Mouse (Mus musculus): ENCODE results near the gene Tnnt2. TPM values are rescaled to one million over a fixed set of nuclear protein-coding genes. Genes with fewer than 3 reads are reported as not detected.

Tnnt2 gene
- polyA plus RNA-seq, 1 experiment = 0.75 TPM

DNA sequence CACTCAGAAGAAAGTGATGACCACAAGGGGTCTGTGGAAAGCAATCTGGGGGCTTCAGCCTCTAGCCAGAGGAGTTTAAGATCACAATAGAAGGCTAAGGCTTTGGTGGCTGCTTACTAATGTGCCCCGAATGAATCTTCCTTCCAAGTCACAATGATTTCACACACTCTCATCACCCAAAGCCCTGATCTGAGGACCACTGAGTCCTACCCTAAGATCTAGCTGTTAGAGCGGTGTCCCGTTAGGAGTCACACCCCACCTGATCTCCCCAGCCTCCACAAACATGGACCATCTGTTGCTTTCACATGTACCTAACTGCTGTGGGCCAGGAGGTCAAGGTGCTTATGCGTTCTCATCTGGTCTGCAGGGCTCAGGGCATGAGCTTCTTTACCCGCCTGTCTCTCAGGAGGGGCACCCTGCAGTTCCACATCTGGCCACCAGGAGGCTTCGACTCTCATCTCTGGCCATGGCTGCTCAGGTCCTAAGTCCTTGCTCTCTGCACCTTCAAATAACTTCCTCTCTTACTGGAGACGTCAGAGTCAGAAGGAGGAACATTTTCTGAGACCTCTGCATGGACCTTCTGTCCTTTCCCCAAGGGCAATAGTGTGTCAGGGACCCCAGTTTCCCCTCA lies 25.0 kb upstream of the Tnnt2 start:
- DNase-seq (ENCODE audit: low read depth in 1 of 2, low spot score in 2 of 2) = peak; percentile 36 to 76
- H3K36me3 ChIP-seq (ENCODE audit: control insufficient read depth, insufficient read depth, low read length) = no peaks in the 10 kb centered on the region
- WGBS = 39% methylated on average over 7 of the region's 7 CpGs
- H3K4me1 ChIP-seq (ENCODE audit: control insufficient read depth, insufficient read depth, insufficient read length) = no peaks in the 10 kb centered on the region; the same call in 1 of the 2 replicates
- no peak overlapping the region for H3K27ac ChIP-seq (ENCODE audit: insufficient read depth, low read length)
- peak; percentile 93 for TF ChIP-seq CTCF (IDR thresholded peaks at IDR 0.05; ENCODE audit: extremely low read depth, insufficient read depth, insufficient read length, insufficient replicate concordance)
- TF ChIP-seq POLR2A (IDR thresholded peaks at IDR 0.05; ENCODE audit: low read depth, low read length) = no peak
- no peak overlapping the region for H3K4me3 ChIP-seq (ENCODE audit: extremely low read depth, insufficient read depth, insufficient read length)
- H3K27me3 ChIP-seq (ENCODE audit: control insufficient read depth, insufficient read depth, low read length) = no peaks in the 10 kb centered on the region

DNA sequence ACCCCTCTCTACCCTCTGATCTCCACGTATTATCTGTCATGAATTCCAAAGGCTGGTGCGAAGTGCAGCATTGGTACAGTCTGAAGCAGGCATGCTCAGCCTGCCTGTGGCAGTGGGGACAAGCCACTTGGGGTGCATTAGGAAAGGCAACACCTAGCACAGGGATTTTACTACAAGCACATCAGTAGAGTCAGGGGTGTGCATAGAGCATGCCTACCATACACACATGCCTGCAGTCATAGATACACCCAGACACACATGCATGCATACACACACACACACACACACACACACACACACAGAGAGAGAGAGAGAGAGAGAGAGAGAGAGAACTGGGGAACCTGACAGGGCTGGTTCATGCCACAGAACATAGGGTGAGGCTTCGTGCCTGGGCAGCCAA lies 23.9 kb upstream of the Tnnt2 start:
- TF ChIP-seq CTCF (IDR thresholded peaks at IDR 0.05; ENCODE audit: extremely low read depth, insufficient read depth, insufficient read length, insufficient replicate concordance) (no peak), POLR2A (IDR thresholded peaks at IDR 0.05; ENCODE audit: low read depth, low read length) (no peak)
- DNase-seq (ENCODE audit: low read depth in 1 of 2, low spot score in 2 of 2) = no peak
- H3K27me3 ChIP-seq (ENCODE audit: control insufficient read depth, insufficient read depth, low read length) = no peaks in the 10 kb centered on the region
- WGBS = 74% methylated on average over 3 of the region's 3 CpGs
- no peaks in the 10 kb centered on the region for H3K36me3 ChIP-seq (ENCODE audit: control insufficient read depth, insufficient read depth, low read length)
- no peak overlapping the region for H3K4me3 ChIP-seq (ENCODE audit: extremely low read depth, insufficient read depth, insufficient read length)
- H3K4me1 ChIP-seq (ENCODE audit: control insufficient read depth, insufficient read depth, insufficient read length) = no peaks in the 10 kb centered on the region; the same call in 1 of the 2 replicates
- no peak overlapping the region for H3K27ac ChIP-seq (ENCODE audit: insufficient read depth, low read length)

DNA sequence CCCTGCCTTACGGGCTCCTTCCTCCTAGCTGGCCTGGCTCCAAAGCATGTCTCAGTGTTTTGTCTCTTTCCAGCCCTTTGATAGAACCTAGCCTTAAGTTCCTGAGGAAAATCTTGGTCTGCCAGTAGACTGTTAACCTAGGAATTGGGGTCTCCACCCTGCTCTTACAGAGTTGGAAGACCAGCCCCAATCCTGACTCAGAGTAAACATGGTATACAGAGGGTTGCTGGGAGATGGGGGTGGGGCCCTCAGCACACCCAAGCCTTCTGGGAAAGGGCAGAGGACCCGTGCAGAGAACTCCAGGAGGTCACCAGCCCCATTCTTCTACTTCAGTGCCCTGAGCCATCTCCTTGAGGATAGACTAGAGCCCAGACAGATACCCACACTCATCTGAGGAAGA lies 23.5 kb upstream of the Tnnt2 start:
- Histone ChIP-seq H3K4me3 (ENCODE audit: extremely low read depth, insufficient read depth, insufficient read length) (no peak overlapping the region), H3K4me1 (ENCODE audit: control insufficient read depth, insufficient read depth, insufficient read length) (no peaks in the 10 kb centered on the region; the same call in 1 of the 2 replicates), H3K36me3 (ENCODE audit: control insufficient read depth, insufficient read depth, low read length) (no peaks in the 10 kb centered on the region), H3K27me3 (ENCODE audit: control insufficient read depth, insufficient read depth, low read length) (no peaks in the 10 kb centered on the region), H3K27ac (ENCODE audit: insufficient read depth, low read length) (no peak overlapping the region)
- TF ChIP-seq POLR2A (IDR thresholded peaks at IDR 0.05; ENCODE audit: low read depth, low read length) = no peak
- no peak for TF ChIP-seq CTCF (IDR thresholded peaks at IDR 0.05; ENCODE audit: extremely low read depth, insufficient read depth, insufficient read length, insufficient replicate concordance)
- no peak for DNase-seq (ENCODE audit: low read depth in 1 of 2, low spot score in 2 of 2)
- WGBS = 55% methylated on average over 2 of the region's 2 CpGs

DNA sequence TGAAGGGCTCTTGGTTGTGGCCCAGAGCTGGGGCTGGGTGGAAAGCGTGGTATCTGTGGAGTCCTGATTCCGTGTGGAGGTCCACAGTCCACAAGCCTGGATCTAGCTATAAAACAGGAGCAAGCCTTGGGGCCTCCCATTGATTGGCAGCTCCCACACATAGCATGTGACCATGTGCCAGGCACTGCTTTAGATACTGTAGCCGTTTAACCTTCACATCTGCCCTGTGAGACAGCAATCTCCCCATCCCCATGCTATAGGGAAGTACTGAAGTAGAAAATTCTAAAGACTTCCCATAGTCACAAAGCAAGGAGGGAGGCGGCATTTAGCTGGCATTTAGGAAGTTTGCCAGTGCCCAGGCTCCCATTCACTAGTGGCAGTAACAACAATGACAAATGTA lies 23.1 kb upstream of the Tnnt2 start:
- Histone ChIP-seq H3K27ac (ENCODE audit: insufficient read depth, low read length) (no peak overlapping the region), H3K27me3 (ENCODE audit: control insufficient read depth, insufficient read depth, low read length) (no peaks in the 10 kb centered on the region), H3K36me3 (ENCODE audit: control insufficient read depth, insufficient read depth, low read length) (no peaks in the 10 kb centered on the region), H3K4me3 (ENCODE audit: extremely low read depth, insufficient read depth, insufficient read length) (no peak overlapping the region), H3K4me1 (ENCODE audit: control insufficient read depth, insufficient read depth, insufficient read length) (no peaks in the 10 kb centered on the region; the same call in 1 of the 2 replicates)
- WGBS = 66% methylated on average over 4 of the region's 4 CpGs
- TF ChIP-seq CTCF (IDR thresholded peaks at IDR 0.05; ENCODE audit: extremely low read depth, insufficient read depth, insufficient read length, insufficient replicate concordance) = no peak
- no peak for TF ChIP-seq POLR2A (IDR thresholded peaks at IDR 0.05; ENCODE audit: low read depth, low read length)
- DNase-seq (ENCODE audit: low read depth in 1 of 2, low spot score in 2 of 2) = no peak

DNA sequence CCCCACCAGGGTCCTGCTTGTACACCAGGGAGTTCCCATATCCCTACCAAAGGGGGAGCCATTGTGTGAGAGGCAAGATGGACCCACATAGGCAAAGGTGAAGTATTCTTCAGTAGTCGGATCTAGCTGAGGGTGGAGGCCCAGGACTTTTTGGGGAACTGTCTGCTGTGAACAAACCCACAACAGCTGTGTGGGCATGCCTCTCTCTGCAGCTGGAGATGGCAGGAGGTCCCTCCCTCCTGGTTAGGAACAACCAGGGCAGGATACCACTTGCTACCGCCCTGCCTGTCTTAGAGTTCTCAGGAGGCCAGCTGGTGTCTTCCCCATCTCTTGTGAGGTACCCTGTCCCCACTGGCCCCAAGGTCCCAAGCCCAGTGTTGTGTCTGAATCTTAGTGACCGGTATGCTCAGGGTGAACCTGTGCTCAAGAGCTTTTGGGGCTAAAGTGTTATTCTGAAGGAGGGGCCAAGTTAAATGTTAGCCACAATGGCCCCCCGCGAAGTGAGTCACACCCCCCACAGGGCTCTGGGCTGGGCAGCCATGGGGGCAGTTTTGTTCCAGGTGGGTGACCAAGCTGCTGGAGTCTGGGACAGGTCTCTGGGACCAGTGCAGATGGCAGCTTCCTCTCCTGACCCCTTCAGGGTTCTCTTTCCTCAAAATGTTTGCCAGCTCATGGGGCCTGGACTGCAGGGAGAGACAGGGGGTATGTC lies 22.3 kb upstream of the Tnnt2 start:
- no peak overlapping the region for H3K4me3 ChIP-seq (ENCODE audit: extremely low read depth, insufficient read depth, insufficient read length)
- 55% methylated on average over 5 of the region's 5 CpGs for WGBS
- TF ChIP-seq POLR2A (IDR thresholded peaks at IDR 0.05; ENCODE audit: low read depth, low read length) (no peak), CTCF (IDR thresholded peaks at IDR 0.05; ENCODE audit: extremely low read depth, insufficient read depth, insufficient read length, insufficient replicate concordance) (no peak)
- H3K27me3 ChIP-seq (ENCODE audit: control insufficient read depth, insufficient read depth, low read length) = peaks cover 6% of the 10 kb centered on the region
- H3K27ac ChIP-seq (ENCODE audit: insufficient read depth, low read length) = no peak overlapping the region
- H3K4me1 ChIP-seq (ENCODE audit: control insufficient read depth, insufficient read depth, insufficient read length) = peaks cover 5% of the 10 kb centered on the region; the same call in 1 of the 2 replicates
- DNase-seq (ENCODE audit: low read depth in 1 of 2, low spot score in 2 of 2) = no peak
- H3K36me3 ChIP-seq (ENCODE audit: control insufficient read depth, insufficient read depth, low read length) = no peaks in the 10 kb centered on the region

DNA sequence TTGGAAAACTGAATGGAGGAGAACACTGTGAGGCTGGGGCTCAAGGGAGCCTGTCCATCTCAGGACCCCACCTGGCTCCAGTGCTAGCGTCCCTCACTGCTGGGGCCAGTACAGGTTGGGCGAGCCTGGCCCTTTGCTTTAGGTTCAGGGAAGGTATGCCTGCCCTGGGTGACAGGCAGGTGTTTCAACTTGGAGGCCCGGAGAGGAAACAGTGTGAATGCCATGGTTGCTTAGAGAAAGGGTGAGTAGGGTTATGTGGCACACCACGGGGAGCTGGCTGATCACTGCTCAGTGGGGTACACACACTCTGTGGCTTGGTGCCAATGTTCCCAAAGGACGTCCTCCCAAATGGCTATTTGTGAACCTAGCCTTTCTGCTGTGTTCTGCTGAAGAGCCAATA lies 21.6 kb upstream of the Tnnt2 start:
- WGBS = 61% methylated on average over 5 of the region's 5 CpGs
- no peak overlapping the region for H3K27ac ChIP-seq (ENCODE audit: insufficient read depth, low read length)
- H3K4me1 ChIP-seq (ENCODE audit: control insufficient read depth, insufficient read depth, insufficient read length) = peaks cover 5% of the 10 kb centered on the region; the same call in 1 of the 2 replicates
- TF ChIP-seq CTCF (IDR thresholded peaks at IDR 0.05; ENCODE audit: extremely low read depth, insufficient read depth, insufficient read length, insufficient replicate concordance) (no peak), POLR2A (IDR thresholded peaks at IDR 0.05; ENCODE audit: low read depth, low read length) (no peak)
- no peaks in the 10 kb centered on the region for H3K36me3 ChIP-seq (ENCODE audit: control insufficient read depth, insufficient read depth, low read length)
- no peak for DNase-seq (ENCODE audit: low read depth in 1 of 2, low spot score in 2 of 2)
- H3K27me3 ChIP-seq (ENCODE audit: control insufficient read depth, insufficient read depth, low read length) = peaks cover 9% of the 10 kb centered on the region
- H3K4me3 ChIP-seq (ENCODE audit: extremely low read depth, insufficient read depth, insufficient read length) = no peak overlapping the region

DNA sequence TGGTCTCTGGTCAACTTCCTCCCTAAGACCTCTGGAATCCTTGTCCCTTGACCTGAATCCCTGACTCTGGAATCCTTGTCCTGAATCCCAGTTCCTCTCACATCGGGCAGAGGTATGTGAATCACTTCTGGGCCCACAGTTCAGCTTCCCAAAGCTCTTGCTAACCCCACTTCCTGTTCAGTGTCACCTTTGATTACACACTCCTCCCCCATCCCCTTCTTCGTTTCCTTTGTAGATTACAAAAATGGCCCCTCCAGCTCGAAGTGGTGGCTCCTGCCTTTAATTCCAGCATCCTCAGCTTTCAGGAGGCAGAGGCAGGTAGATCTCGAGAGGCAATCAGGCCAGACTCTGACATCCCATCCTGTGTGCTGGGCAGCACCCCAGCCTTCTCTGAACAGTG lies 18.6 kb upstream of the Tnnt2 start:
- Histone ChIP-seq H3K27me3 (ENCODE audit: control insufficient read depth, insufficient read depth, low read length) (peaks cover 10% of the 10 kb centered on the region), H3K27ac (ENCODE audit: insufficient read depth, low read length) (no peak overlapping the region), H3K4me1 (ENCODE audit: control insufficient read depth, insufficient read depth, insufficient read length) (peaks cover 5% of the 10 kb centered on the region; the same call in 1 of the 2 replicates), H3K36me3 (ENCODE audit: control insufficient read depth, insufficient read depth, low read length) (no peaks in the 10 kb centered on the region), H3K4me3 (ENCODE audit: extremely low read depth, insufficient read depth, insufficient read length) (no peak overlapping the region)
- TF ChIP-seq POLR2A (IDR thresholded peaks at IDR 0.05; ENCODE audit: low read depth, low read length) (no peak), CTCF (IDR thresholded peaks at IDR 0.05; ENCODE audit: extremely low read depth, insufficient read depth, insufficient read length, insufficient replicate concordance) (no peak)
- no peak for DNase-seq (ENCODE audit: low read depth in 1 of 2, low spot score in 2 of 2)
- WGBS = 24% methylated on average over 4 of the region's 4 CpGs
